Mouse (Mus musculus) neural tube, postnatal 0 days (tissue): ENCODE measurements around the gene Tssk4. TPM values are rescaled to one million over a fixed set of nuclear protein-coding genes. Genes with fewer than 3 reads are reported as not detected.

Experiments used
- polyA plus RNA-seq: library from polyadenylated mRNA; unstranded; fragments of >200 nt; fragmentation: Nextera tagmentation; extraction: Ambion mirVana; gene quantifications from 2 replicates; pipeline ENCODE4 v1.2.1, GENCODE M21; 2015

The Tssk4 gene
- polyA plus RNA-seq, result 0.18 and 0.27 TPM in 2 replicates

GRCm38 (mm10) chr14:55649884-55650283 is at the start of gene Tssk4:
Gene Tssk4 (plus strand): TSS chr14:55650184.

GRCm38 (mm10) chr14:55603271-55603632 is 46.7 kb upstream of the Tssk4 start, which contains the start of gene Irf9:
Gene Irf9 (plus strand): TSS chr14:55603571.

GRCm38 (mm10) chr14:55617822-55618221 is 32.2 kb upstream of the Tssk4 start, which contains the start of gene Rec8:
Gene Rec8 (plus strand): TSS chr14:55618037.

GRCm38 (mm10) chr14:55635523-55636007 is 14.4 kb upstream of the Tssk4 start, which contains the start of gene Ipo4:
Gene Ipo4 (minus strand): TSS chr14:55635957.

GRCm38 (mm10) chr14:55637795-55638194 is 12.2 kb upstream of the Tssk4 start, which contains the start of gene Gm49378:
Gene Gm49378 (minus strand): TSS chr14:55637895.

GRCm38 (mm10) chr14:55643060-55643907 is 6.7 kb upstream of the Tssk4 start, which contains the start of gene Tm9sf1:
Gene Tm9sf1 (minus strand): TSS chr14:55643806.

GRCm38 (mm10) chr14:55659960-55660573 is 10.1 kb downstream of the Tssk4 start, which contains the start of gene Mdp1:
Gene Mdp1 (minus strand): TSS chr14:55660508.

GRCm38 (mm10) chr14:55671833-55672740 is 22.1 kb downstream of the Tssk4 start, which contains the start of the genes Gmpr2 and Nedd8:
Gene Gmpr2 (plus strand): TSS chr14:55671941.
Gene Nedd8 (minus strand): TSS chr14:55672124.

GRCm38 (mm10) chr14:55681160-55682117 is 31.5 kb downstream of the Tssk4 start, which contains the start of gene Tinf2:
Gene Tinf2 (minus strand): TSS chr14:55681820.

Other genes with a start within 250 kb of the Tssk4 start
- gene Dhrs4, start 171.4 kb upstream of the Tssk4 start, polyA plus RNA-seq, result 23.9 and 29.2 TPM in 2 replicates
- 22.4 and 27.9 TPM in 2 replicates for gene Carmil3, start 159.5 kb upstream of the Tssk4 start, polyA plus RNA-seq
- 72.7 and 73.7 TPM in 2 replicates for gene Cpne6, start 139.7 kb upstream of the Tssk4 start, polyA plus RNA-seq
- 0.53 and 0.66 TPM in 2 replicates for gene Nrl, start 125.2 kb upstream of the Tssk4 start, polyA plus RNA-seq
- 28.3 and 29.6 TPM in 2 replicates for gene Pck2, start 109.9 kb upstream of the Tssk4 start, polyA plus RNA-seq
- gene Dcaf11, start 90.2 kb upstream of the Tssk4 start, polyA plus RNA-seq, result 77.2 and 77.8 TPM in 2 replicates
- 0.83 and 1.1 TPM in 2 replicates for gene A730061H03Rik, start 89.8 kb upstream of the Tssk4 start, polyA plus RNA-seq
- 0.32 TPM in 1 of 2 replicates, not detected in the other for gene Fitm1, start 74.6 kb upstream of the Tssk4 start, polyA plus RNA-seq
- gene Psme1, start 72.1 kb upstream of the Tssk4 start, polyA plus RNA-seq, result 218 and 246 TPM in 2 replicates
- 92.8 and 99.8 TPM in 2 replicates for gene Emc9, start 64.9 kb upstream of the Tssk4 start, polyA plus RNA-seq
- gene Psme2, start 59.1 kb upstream of the Tssk4 start, polyA plus RNA-seq, result 154 and 183 TPM in 2 replicates
- gene Rnf31, start 58.5 kb upstream of the Tssk4 start, polyA plus RNA-seq, result 16.4 and 23.6 TPM in 2 replicates
- 10.0 and 13.8 TPM in 2 replicates for gene Irf9, start 46.6 kb upstream of the Tssk4 start, polyA plus RNA-seq
- gene Rec8, start 32.1 kb upstream of the Tssk4 start, polyA plus RNA-seq, result 14.5 and 14.7 TPM in 2 replicates
- gene Ipo4, start 14.2 kb upstream of the Tssk4 start, polyA plus RNA-seq, result 91.3 and 115 TPM in 2 replicates
- 1.4 and 1.9 TPM in 2 replicates for gene Gm49378, start 12.3 kb upstream of the Tssk4 start, polyA plus RNA-seq
- 56.4 and 60.8 TPM in 2 replicates for gene Tm9sf1, start 6.4 kb upstream of the Tssk4 start, polyA plus RNA-seq
- 73.9 and 80.1 TPM in 2 replicates for gene Mdp1, start 10.3 kb downstream of the Tssk4 start, polyA plus RNA-seq
- 39.0 and 39.8 TPM in 2 replicates for gene Gmpr2, start 21.8 kb downstream of the Tssk4 start, polyA plus RNA-seq
- 600 and 637 TPM in 2 replicates for gene Nedd8, start 21.9 kb downstream of the Tssk4 start, polyA plus RNA-seq
- 23.1 and 26.2 TPM in 2 replicates for gene Tinf2, start 31.6 kb downstream of the Tssk4 start, polyA plus RNA-seq
- 0.19 and 0.46 TPM in 2 replicates for gene Tgm1, start 63.7 kb downstream of the Tssk4 start, polyA plus RNA-seq
- 51.6 and 55.1 TPM in 2 replicates for gene Rabggta, start 72.1 kb downstream of the Tssk4 start, polyA plus RNA-seq
- gene Dhrs1, start 95.5 kb downstream of the Tssk4 start, polyA plus RNA-seq, result 98.5 and 99.2 TPM in 2 replicates
- gene Nop9, start 95.5 kb downstream of the Tssk4 start, polyA plus RNA-seq, result 18.9 and 24.6 TPM in 2 replicates
- gene Cideb, start 108.3 kb downstream of the Tssk4 start, polyA plus RNA-seq, result 0.57 and 0.76 TPM in 2 replicates
- 0.50 and 0.74 TPM in 2 replicates for gene Ltb4r2, start 111.2 kb downstream of the Tssk4 start, polyA plus RNA-seq
- gene Ltb4r1, start 115.8 kb downstream of the Tssk4 start, polyA plus RNA-seq, result 0.38 and 1.1 TPM in 2 replicates
- 2.4 and 2.6 TPM in 2 replicates for gene Adcy4, start 133.9 kb downstream of the Tssk4 start, polyA plus RNA-seq
- 1.4 and 1.5 TPM in 2 replicates for gene Ripk3, start 138.7 kb downstream of the Tssk4 start, polyA plus RNA-seq
- gene Nfatc4, start 173.0 kb downstream of the Tssk4 start, polyA plus RNA-seq, result 5.1 and 5.7 TPM in 2 replicates
- 5.8 and 6.7 TPM in 2 replicates for gene Nynrin, start 203.8 kb downstream of the Tssk4 start, polyA plus RNA-seq
- 0.68 and 1.0 TPM in 2 replicates for gene Cbln3, start 234.2 kb downstream of the Tssk4 start, polyA plus RNA-seq
- gene Khnyn, start 234.8 kb downstream of the Tssk4 start, polyA plus RNA-seq, result 6.2 and 7.5 TPM in 2 replicates